Mouse (Mus musculus) kidney, postnatal 0 days (tissue): Measurements from ENCODE around the gene Ripk4. TPM values are rescaled to one million over a fixed set of nuclear protein-coding genes. Genes with fewer than 3 reads are reported as not detected.

Experiments used
- ATAC-seq: fragments of 200-750 bp; cut with Nextera tagmentation; replicated peaks from 2 replicates; pipeline ENCODE4 v1.8.0; 2017; ENCODE audit warnings: low read depth, moderate number of reproducible peaks, moderate TSS enrichment, moderate library complexity; ENCODE audit not compliant: low FRiP score
- DNase-seq: peaks from one replicate; pipeline ENCODE4 v3.0.0-alpha.2; 2016; ENCODE audit warnings: low spot score
- H3K27ac ChIP-seq: fragments of 300-500 bp; sonication (generic); 2 replicates; pipeline ENCODE4 v1.5.1; 2014; ENCODE audit warnings: mild to moderate bottlenecking
- H3K27me3 ChIP-seq: fragments of 300-500 bp; sonication (generic); 2 replicates; pipeline ENCODE4 v1.6.1; 2014; ENCODE audit warnings: low read length, mixed read lengths; ENCODE audit not compliant: insufficient read depth
- H3K36me3 ChIP-seq: fragments of 300-500 bp; sonication (generic); 2 replicates; pipeline ENCODE4 v1.6.1; 2014; ENCODE audit warnings: low read length, mixed read lengths; ENCODE audit not compliant: insufficient read depth
- H3K4me1 ChIP-seq: fragments of 300-500 bp; sonication (generic); replicated peaks from 2 replicates; pipeline ENCODE4 v1.6.1; 2014; ENCODE audit warnings: antibody characterized with exemption, low read length, mixed read lengths; ENCODE audit not compliant: insufficient read depth
- H3K4me2 ChIP-seq: fragments of 300-500 bp; sonication (generic); 2 replicates; pipeline ENCODE4 v1.6.1; 2014; ENCODE audit warnings: mild to moderate bottlenecking, low read length, moderate library complexity, mixed read lengths
- H3K4me3 ChIP-seq: fragments of 300-500 bp; sonication (generic); replicated peaks from 2 replicates; pipeline ENCODE4 v1.5.1; 2014; ENCODE audit warnings: low read depth, low read length
- H3K9ac ChIP-seq: fragments of 300-500 bp; sonication (generic); 2 replicates; pipeline ENCODE4 v1.6.1; 2014; ENCODE audit warnings: low read depth, low read length
- H3K9me3 ChIP-seq: fragments of 300-500 bp; sonication (generic); replicated peaks from 2 replicates; pipeline ENCODE4 v1.6.1; 2016; ENCODE audit warnings: low read length, inconsistent platforms, mixed read lengths
- CTCF ChIP-seq: IDR thresholded peaks from 2 replicates; pipeline ENCODE4 v1.5.1; 2016; ENCODE audit warnings: antibody characterized with exemption, low read depth, mild to moderate bottlenecking, moderate library complexity
- WGBS: fragments of 180-500 bp; shearing (Covaris S2); extraction: QIAGEN DNeasy Blood & Tissue Kit; methylation state at CpG from one replicate; pipeline ENCODE4 v1.1.7; 2014; 5-methylcytosine and 5-hydroxymethylcytosine counted together
- polyA plus RNA-seq: library from polyadenylated mRNA; unstranded; fragments of >200 nt; fragmentation: Nextera tagmentation; extraction: Ambion mirVana; gene quantifications from 2 replicates; pipeline ENCODE4 v1.2.1, GENCODE M21; 2015

Gene Ripk4
- polyA plus RNA-seq, 1 experiment from 2014 or later, result 9.9 TPM

GRCm38 (mm10) chr16:97738030-97738429, 25.6 kb downstream of the Ripk4 start:
- 54% methylated on average over 6 of the region's 6 CpGs for WGBS
- ATAC-seq (no peak), DNase-seq (no peak)
- Histone ChIP-seq H3K9ac (no peak overlapping the region), H3K36me3 (no peaks in the 10 kb centered on the region), H3K27me3 (no peaks in the 10 kb centered on the region), H3K4me1 (no peaks in the 10 kb centered on the region), H3K4me3 (no peak overlapping the region), H3K27ac (no peak overlapping the region), H3K4me2 (no peak overlapping the region), H3K9me3 (no peaks in the 10 kb centered on the region)
- no peak for TF ChIP-seq CTCF

- H3K36me3 ChIP-seq, result no peaks in the 10 kb centered on the region
- no peak for TF ChIP-seq CTCF
- no peak for DNase-seq
- H3K9me3 ChIP-seq, result no peaks in the 10 kb centered on the region
- no peak overlapping the region for H3K4me2 ChIP-seq
- ATAC-seq, result no peak
- H3K4me1 ChIP-seq, result no peaks in the 10 kb centered on the region
- 80% methylated on average over 2 of the region's 2 CpGs for WGBS
- H3K27me3 ChIP-seq, result no peaks in the 10 kb centered on the region
- no peak overlapping the region for H3K4me3 ChIP-seq
- no peak overlapping the region for H3K9ac ChIP-seq
- no peak overlapping the region for H3K27ac ChIP-seq
Observed at GRCm38 (mm10) chr16:97736562-97736961, 27.0 kb downstream of the Ripk4 start.

DNA sequence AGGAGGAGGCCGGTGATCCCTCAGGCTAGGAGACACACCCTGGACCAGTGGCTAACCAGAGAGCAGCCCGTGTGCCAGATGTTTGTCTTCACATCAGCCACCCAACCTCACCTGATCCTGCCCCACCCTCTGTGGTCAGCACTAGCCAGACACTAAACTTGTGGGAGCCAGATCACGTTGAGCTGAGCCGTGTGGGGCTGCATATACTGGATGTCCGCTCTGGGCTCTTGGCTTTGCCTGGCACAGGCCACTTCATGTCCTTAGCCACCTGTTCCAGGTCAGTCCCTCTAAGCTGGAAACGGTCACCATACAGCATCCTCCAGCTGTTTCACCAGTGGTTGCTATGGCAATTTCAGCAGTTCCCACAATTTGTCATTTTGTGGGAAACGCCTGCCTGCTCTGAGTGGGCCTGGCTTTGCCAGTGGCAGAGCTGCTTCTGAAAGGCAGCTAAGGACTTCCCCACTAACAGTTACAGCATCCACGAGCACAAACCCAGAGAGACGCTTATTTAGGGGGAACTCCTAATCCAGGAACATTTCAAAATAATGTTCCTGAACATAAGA, 28.7 kb downstream of the Ripk4 start:
- Histone ChIP-seq H3K4me2 (no peak overlapping the region), H3K4me1 (no peaks in the 10 kb centered on the region), H3K27me3 (no peaks in the 10 kb centered on the region), H3K9ac (no peak overlapping the region), H3K36me3 (no peaks in the 10 kb centered on the region), H3K9me3 (no peaks in the 10 kb centered on the region), H3K4me3 (no peak overlapping the region), H3K27ac (no peak overlapping the region)
- no peak for TF ChIP-seq CTCF
- no peak for DNase-seq
- ATAC-seq, result 0 out of 2 replicates have a peak, but pooled peaks have one; percentile 21
- 52% methylated on average over 9 of the region's 9 CpGs for WGBS

- 35% methylated on average over 2 of the region's 2 CpGs for WGBS
- Histone ChIP-seq H3K27me3 (no peaks in the 10 kb centered on the region), H3K9ac (no peak overlapping the region), H3K27ac (no peak overlapping the region), H3K4me3 (no peak overlapping the region), H3K4me2 (no peak overlapping the region), H3K36me3 (no peaks in the 10 kb centered on the region), H3K9me3 (no peaks in the 10 kb centered on the region), H3K4me1 (no peaks in the 10 kb centered on the region)
- ATAC-seq (no peak), DNase-seq (no peak)
- TF ChIP-seq CTCF, result no peak
Observed at GRCm38 (mm10) chr16:97733599-97733998, 30.0 kb downstream of the Ripk4 start.

DNA sequence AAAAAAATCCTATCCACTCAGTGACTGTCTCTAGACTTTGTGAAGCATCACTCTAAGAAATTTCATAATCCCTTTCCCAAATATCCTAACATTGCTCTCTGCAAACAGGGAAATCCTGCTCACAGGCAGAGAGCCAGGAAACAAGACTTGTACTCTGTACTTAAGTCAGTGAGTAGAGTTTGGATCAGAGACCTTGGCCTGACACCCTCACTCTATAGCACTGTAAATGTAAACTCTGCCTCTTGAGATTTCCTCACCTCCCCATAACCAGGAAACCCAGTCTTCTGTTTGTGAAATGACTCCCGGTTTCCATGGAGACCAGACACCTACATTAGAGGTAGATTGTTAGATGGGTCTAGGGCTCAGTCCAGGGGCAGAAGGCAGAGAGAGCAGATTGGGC, 33.3 kb downstream of the Ripk4 start:
- Histone ChIP-seq H3K27me3 (no peaks in the 10 kb centered on the region), H3K9ac (no peak overlapping the region), H3K36me3 (no peaks in the 10 kb centered on the region), H3K27ac (no peak overlapping the region), H3K9me3 (no peaks in the 10 kb centered on the region), H3K4me3 (no peak overlapping the region), H3K4me2 (no peak overlapping the region), H3K4me1 (no peaks in the 10 kb centered on the region)
- DNase-seq, result no peak
- TF ChIP-seq CTCF, result no peak
- ATAC-seq, result no peak
- 75% methylated on average over 1 of the region's 1 CpGs for WGBS

- no peak overlapping the region for H3K27ac ChIP-seq
- peak; percentile 20; the same call in 1 of the 2 replicates for TF ChIP-seq CTCF
- H3K4me2 ChIP-seq, result no peak overlapping the region
- H3K9ac ChIP-seq, result no peak overlapping the region
- no peaks in the 10 kb centered on the region for H3K9me3 ChIP-seq
- no peaks in the 10 kb centered on the region for H3K4me1 ChIP-seq
- H3K4me3 ChIP-seq, result no peak overlapping the region
- H3K27me3 ChIP-seq, result no peaks in the 10 kb centered on the region
- ATAC-seq (no peak), DNase-seq (peak; percentile 1)
- 57% methylated on average over 3 of the region's 3 CpGs for WGBS
- H3K36me3 ChIP-seq, result no peaks in the 10 kb centered on the region
Observed at GRCm38 (mm10) chr16:97726436-97726835, 37.2 kb downstream of the Ripk4 start.

GRCm38 (mm10) chr16:97720093-97720492, 43.5 kb downstream of the Ripk4 start:
- Histone ChIP-seq H3K4me2 (no peak overlapping the region), H3K36me3 (no peaks in the 10 kb centered on the region), H3K9ac (no peak overlapping the region), H3K4me3 (no peak overlapping the region), H3K27me3 (no peaks in the 10 kb centered on the region), H3K27ac (no peak overlapping the region), H3K4me1 (no peaks in the 10 kb centered on the region), H3K9me3 (no peaks in the 10 kb centered on the region)
- ATAC-seq (no peak), DNase-seq (no peak)
- no peak for TF ChIP-seq CTCF
- WGBS, result 75% methylated on average over 1 of the region's 1 CpGs
